Mouse (Mus musculus): ENCODE measurements around the gene Gm5346. TPM values are rescaled to one million over a fixed set of nuclear protein-coding genes. Genes with fewer than 3 reads are reported as not detected.
"Not testable (repeated sequence)": the region's sequence is repeated elsewhere in the genome, so short reads cannot be mapped to it uniquely, and the experiment has no call there.

The Gm5346 gene
- not detected in 2 replicates for polyA plus RNA-seq (2015; fragmentation: Nextera tagmentation; extraction: Ambion mirVana)

DNA sequence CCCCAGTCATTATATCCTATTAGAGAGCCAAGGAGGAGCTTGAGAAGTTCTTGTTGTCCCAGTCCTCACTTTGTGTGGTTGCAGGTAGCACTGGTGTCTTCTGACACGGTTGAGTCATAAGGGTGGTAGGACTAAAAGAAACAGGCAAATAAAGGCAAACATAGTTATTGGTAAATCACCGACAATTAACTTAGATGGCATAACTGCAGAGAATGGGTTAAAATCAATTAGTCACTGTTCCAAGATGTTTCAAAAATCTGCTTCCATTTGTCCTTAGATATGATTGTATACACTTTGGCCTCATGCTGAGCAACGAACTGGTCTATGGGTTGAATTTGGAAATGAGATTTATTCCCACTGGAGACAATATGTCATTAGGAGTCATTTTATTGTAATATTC, at the start of gene Gm5346:
Gene Gm5346 (minus strand): TSS at position 101 of the 400 bp plus-strand sequence.
- H3K27me3 ChIP-seq, result no peaks in the 10 kb centered on the region
- WGBS, result 77% methylated on average over 3 of the region's 3 CpGs

DNA sequence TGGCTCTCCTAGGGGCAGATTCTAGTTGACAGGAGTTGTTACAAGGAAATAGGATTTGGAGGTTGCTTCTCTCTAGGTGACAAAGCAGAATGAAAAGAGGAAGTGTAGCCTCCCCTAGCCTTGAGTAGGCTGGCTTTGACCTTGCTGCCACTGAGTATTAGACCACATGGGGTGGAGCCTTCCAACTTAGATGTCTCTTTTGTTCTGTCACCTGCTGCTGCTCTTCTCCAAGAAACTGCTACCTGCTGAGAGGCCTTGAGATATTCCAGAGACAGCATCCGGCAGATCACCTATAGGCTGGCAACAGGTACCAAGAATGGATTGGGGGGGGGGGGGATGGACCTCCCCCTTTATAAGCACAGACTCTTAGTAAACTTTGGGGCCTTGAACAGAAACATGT, 11.0 kb downstream of the Gm5346 start:
- no peak overlapping the region for H3K9ac ChIP-seq
- H3K9me3 ChIP-seq (replicated peaks), result no peaks in the 10 kb centered on the region
- no peak overlapping the region for H3K4me3 ChIP-seq
- H3K27ac ChIP-seq, result no peak overlapping the region
- H3K4me1 ChIP-seq (replicated peaks), result no peaks in the 10 kb centered on the region
- no peaks in the 10 kb centered on the region for H3K27me3 ChIP-seq
- 83% methylated on average over 1 of the region's 1 CpGs for WGBS
- H3K4me2 ChIP-seq, result no peak overlapping the region
- no peak for ATAC-seq (replicated peaks; ENCODE audit: insufficient number of reproducible peaks, insufficient read depth, low FRiP score, low read depth)
- no peaks in the 10 kb centered on the region for H3K36me3 ChIP-seq

More for the DNA sequence above, at the start of gene Gm5346:
- Histone ChIP-seq H3K4me3 (no peak within 1 kb of the TSS), H3K27ac (no peak within 1 kb of the TSS), H3K9me3 (replicated peaks) (no peaks in the 10 kb centered on the region), H3K4me1 (replicated peaks) (no peaks in the 10 kb centered on the region), H3K4me2 (no peak within 1 kb of the TSS), H3K36me3 (no peaks in the 10 kb centered on the region), H3K9ac (no peak within 1 kb of the TSS)
- no peak for ATAC-seq (replicated peaks; ENCODE audit: insufficient number of reproducible peaks, insufficient read depth, low FRiP score, low read depth)

DNA sequence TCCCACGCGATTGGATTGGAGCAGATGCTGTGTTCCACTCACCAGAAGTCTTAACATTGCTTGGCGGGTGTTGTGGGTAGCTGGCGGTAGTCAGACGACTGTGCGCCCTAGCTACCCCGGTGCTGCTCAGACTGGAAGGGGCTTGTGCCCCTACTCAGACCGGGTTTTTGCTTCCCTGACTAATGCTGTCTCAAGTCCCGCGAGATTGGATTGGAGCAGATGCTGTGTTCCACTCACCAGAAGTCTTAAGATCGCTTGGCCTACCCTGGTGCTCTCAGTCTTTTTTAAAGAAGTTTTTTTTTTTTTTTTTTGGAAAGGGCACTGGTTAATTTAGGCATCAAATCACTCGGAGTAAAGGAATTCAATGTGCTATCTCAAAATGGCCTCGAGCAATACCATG, 23.4 kb downstream of the Gm5346 start:
- not testable (repeated sequence) for H3K9me3 ChIP-seq (replicated peaks); H3K4me2 ChIP-seq; H3K4me3 ChIP-seq; H3K9ac ChIP-seq; H3K27ac ChIP-seq; H3K4me1 ChIP-seq (replicated peaks); ATAC-seq (replicated peaks; ENCODE audit: insufficient number of reproducible peaks, insufficient read depth, low FRiP score, low read depth); H3K27me3 ChIP-seq; H3K36me3 ChIP-seq
- WGBS, result 73% methylated on average over 13 of the region's 13 CpGs

DNA sequence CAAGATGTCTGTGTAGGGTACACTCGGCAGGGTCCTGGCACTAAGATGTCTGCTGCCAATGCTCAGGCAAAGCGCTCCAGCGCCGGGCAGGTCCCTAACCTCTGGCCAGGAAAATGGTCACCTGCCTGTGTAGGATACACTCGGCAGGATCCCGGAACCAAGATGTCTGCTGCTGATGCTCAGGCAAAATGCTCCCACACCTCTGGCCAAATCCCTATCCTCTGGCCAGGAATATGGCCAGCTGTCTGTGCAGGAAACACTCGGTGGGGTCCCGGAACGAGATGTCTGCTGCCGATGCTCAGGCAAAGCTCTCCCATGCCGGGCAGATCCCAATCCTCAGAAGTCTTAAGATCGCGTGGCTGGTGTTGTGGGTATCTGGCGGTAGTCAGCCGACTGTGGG, 23.9 kb downstream of the Gm5346 start:
- WGBS, result 89% methylated on average over 15 of the region's 15 CpGs

DNA sequence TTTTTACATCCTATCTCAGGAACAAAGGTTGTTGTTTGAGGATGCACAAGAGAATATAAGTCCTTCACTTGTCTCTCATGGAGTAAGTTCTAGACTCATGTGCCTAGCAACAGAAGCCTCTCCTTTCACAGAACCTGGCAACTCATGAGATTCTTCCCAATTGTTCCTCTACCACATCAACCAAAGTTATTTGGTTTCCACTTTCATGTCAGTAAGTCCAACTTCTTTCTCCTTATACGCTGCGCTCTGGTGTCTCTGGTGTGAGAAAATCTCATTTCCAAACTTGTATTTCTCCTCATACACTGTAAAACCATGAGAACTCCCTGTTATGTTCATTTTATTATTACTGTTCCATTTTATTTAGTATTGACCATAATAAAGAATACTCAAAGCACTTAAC, 50.5 kb downstream of the Gm5346 start, which contains the start of gene Adam26a:
Gene Adam26a (minus strand): TSS at position 101 of the 400 bp plus-strand sequence.
- H3K4me2 ChIP-seq; H3K4me3 ChIP-seq; H3K9me3 ChIP-seq (replicated peaks); H3K9ac ChIP-seq; H3K27me3 ChIP-seq; H3K4me1 ChIP-seq (replicated peaks); H3K36me3 ChIP-seq; H3K27ac ChIP-seq; ATAC-seq (replicated peaks; ENCODE audit: insufficient number of reproducible peaks, insufficient read depth, low FRiP score, low read depth): not testable (repeated sequence)
- 88% methylated on average over 2 of the region's 2 CpGs for WGBS

More for the DNA sequence above, 23.9 kb downstream of the Gm5346 start:
- not testable (repeated sequence) for H3K36me3 ChIP-seq; H3K27me3 ChIP-seq; H3K27ac ChIP-seq; H3K9me3 ChIP-seq (replicated peaks); ATAC-seq (replicated peaks; ENCODE audit: insufficient number of reproducible peaks, insufficient read depth, low FRiP score, low read depth); H3K4me3 ChIP-seq; H3K9ac ChIP-seq; H3K4me1 ChIP-seq (replicated peaks); H3K4me2 ChIP-seq

Other genes starting within 250 kb of the Gm5346 start
- gene Adam26b, start 99.2 kb downstream of the Gm5346 start, polyA plus RNA-seq (2015; fragmentation: Nextera tagmentation; extraction: Ambion mirVana), result not detected in 2 replicates
- not detected in 2 replicates for gene Adam26a, start 50.6 kb downstream of the Gm5346 start, polyA plus RNA-seq (2015; fragmentation: Nextera tagmentation; extraction: Ambion mirVana)
- not detected in 2 replicates for gene Adam34, start 82.8 kb upstream of the Gm5346 start, polyA plus RNA-seq (2015; fragmentation: Nextera tagmentation; extraction: Ambion mirVana)